Mouse (Mus musculus) embryonic fibroblast, embryonic 13.5 days (primary cell): ENCODE measurements around the gene Sdcbp2.

Experiments
- CTCF ChIP-seq: IDR thresholded peaks from 2 replicates; pipeline ENCODE4 v1.5.1; 2011; ENCODE audit warnings: mild to moderate bottlenecking, control low read depth, low read length, moderate library complexity, borderline replicate concordance; ENCODE audit not compliant: insufficient read depth
- POLR2A ChIP-seq: IDR thresholded peaks from 2 replicates; pipeline ENCODE4 v1.6.1; 2011; ENCODE audit warnings: low read depth, mild to moderate bottlenecking, control low read depth, low read length, moderate library complexity

- TF ChIP-seq POLR2A (no peak), CTCF (no peak)
These were observed 37.6 kb downstream of the Sdcbp2 start for GRCm38 (mm10) chr2:151609974-151610373.
